Mouse (Mus musculus): ENCODE data around the gene Mphosph10.

Gene Mphosph10

GRCm38 (mm10) chr7:64392122-64392818 is at the start of gene Mphosph10, which contains the start of gene Mcee:
TSS of gene Mphosph10 (minus strand) at chr7:64392268.
TSS of gene Mcee (plus strand) at chr7:64392607.
- peak; percentile 98 for DNase-seq

DNA sequence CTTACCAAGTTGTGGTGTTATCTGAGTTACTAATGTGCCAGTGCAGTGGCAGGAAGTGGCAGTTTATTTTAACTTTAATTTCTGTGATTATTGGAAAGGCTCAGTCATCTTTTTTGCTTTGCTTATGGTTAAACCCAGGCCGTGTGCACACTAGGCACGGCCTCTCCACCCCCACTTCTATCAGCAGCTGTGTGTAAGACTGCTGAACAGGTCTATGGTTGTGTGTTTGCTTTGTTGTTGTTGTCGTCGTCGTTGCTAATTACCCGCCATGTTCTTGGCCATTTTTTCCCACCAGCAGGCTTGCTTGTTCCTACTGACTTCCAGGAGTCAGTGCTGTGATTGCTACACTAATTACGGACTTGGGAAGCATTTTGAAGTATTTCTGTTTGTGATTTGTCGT is 48.5 kb upstream of the Mphosph10 start:
- DNase-seq: no peak

DNA sequence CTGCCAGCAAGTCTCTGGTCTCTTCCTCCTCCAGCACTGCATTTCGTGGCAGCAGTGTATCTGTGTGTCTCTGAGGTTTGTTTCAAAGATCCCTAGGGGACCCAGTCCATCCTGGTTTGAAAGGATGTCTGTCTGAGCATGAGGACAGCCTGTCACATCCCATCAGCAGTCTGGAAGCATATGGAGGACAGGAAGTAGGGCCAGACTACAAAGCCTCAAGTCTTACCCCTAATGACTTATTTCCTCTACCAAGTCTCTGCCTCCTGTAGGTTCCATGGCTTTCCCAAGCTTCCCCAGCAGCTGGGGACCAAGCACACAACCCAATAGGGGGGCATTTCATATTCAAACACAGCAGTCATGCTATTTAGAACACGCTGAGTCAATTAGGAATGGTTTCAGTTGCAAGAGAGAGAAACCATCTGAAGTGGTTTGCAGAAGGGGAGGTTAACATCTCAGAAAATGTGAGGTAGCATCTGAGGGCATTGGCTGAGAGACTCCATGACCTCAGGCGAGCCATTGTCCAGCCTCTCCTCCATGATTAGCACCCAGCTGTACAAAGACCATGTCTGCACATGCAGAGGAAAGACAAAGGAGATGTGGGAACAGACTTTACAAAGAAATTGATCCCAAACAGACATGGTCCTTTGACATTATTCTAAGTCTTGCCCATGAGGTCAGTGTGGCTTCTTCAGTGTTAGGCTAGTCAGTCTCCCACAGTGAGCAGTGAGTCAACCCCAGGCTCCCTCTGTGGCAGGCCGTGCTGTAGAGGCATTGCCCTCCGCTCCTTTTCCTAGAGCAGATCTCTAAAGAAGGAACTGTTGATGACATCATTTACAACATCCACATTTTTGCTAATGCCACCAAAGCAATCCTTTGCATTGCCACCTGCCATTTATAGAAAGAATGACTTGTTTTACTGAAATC is 47.8 kb upstream of the Mphosph10 start:
- no peak for DNase-seq

DNA sequence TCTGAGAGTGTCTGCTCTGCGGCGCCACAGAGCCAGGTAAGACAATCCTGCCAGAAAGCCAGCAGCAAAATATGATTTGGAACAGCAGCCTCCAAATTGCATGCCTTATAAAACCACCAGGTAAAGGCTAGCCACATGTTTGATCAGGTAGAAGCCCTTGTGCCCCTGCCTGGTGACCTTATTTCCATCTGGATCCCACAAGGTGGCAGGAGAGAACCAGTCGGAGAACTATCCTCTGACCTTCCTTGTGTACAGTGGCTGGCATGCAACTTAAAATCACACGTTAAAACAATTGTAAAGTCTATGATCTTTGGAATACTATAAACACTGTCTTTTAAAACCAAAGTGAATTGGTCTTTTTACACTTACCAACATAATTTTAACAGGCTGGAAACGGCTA is 32.8 kb upstream of the Mphosph10 start:
- peak; percentile 6 for DNase-seq

DNA sequence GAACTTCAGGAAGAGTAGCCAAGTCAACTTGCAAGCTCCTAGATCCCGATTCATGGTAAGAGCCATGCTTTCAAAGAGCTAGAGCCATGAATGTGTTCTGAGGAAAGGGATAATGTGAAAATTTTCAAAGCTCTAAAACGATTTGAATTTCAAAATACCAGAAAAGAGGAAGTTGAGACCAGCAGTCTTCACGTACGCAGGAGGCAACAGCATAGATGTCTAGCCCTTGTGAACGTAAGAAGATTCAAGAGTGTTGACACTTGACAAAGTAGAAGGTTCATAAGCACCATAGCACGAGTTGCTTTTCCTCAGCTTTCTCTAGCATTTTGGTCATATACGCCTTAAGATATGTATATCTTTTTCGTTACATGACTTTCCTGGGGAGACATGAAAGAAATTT is 11.9 kb upstream of the Mphosph10 start:
- DNase-seq: no peak

- DNase-seq: no peak
Measured at GRCm38 (mm10) chr7:64402452-64402851, 10.4 kb upstream of the Mphosph10 start.

GRCm38 (mm10) chr7:64400725-64401124 is 8.7 kb upstream of the Mphosph10 start:
- no peak for DNase-seq

GRCm38 (mm10) chr7:64392819-64393151 is 717 bp upstream of the Mphosph10 start:
- DNase-seq: no peak

- DNase-seq: peak; percentile 11
Measured at GRCm38 (mm10) chr7:64391479-64391878, 589 bp downstream of the Mphosph10 start.

GRCm38 (mm10) chr7:64373830-64374562 is 18.1 kb downstream of the Mphosph10 start, which contains the start of gene Fan1:
TSS of gene Fan1 (minus strand) at chr7:64374095.
- DNase-seq: peak; percentile 89

- DNase-seq: no peak
Measured at GRCm38 (mm10) chr7:64373147-64373829, 18.8 kb downstream of the Mphosph10 start.

DNA sequence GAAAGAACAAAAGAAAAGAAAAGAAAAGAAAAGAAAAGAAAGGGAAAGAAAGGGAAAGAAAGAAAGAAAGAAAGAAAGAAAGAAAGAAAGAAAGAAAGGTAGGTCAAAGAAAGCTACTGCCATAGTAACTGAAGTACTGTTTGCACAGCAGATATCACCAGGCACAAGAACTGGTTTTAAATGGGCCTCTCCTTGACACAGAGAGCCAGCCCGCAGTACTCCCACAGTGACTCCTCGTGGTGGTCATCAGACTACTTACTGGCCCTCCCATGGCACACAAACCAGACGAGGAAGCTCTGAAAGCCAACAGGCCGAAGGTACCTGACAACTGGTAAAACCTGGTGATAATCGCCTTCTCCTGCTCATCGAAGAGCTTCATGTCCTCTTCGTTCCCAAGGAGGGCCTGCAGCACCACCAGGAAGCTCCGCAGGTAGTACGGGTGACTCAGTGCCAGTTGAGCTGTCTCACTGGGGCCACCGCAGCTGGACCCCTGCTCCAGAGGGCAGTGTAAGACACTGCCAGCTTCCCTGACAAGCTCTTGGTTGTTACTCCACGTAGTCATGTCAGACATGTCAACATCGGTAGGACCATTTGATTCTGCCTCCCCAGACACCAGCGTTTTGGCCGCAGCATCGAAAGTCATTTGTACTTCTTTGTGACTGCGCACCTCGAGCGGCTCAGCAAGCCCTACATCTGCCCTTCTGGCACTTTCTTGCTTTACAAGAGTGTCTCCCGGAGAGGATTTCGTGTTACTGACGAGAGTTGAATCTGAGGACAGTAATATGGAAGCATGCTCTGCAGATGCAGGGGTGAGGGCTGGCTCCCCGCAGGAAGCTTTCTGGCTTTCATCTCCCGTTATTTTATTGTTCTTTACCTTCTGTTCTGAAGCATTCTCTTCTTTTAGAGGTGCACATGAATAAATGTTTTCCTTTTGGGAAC is 19.9 kb downstream of the Mphosph10 start:
- DNase-seq: no peak

GRCm38 (mm10) chr7:64369841-64370240 is 22.2 kb downstream of the Mphosph10 start:
- DNase-seq: no peak

DNA sequence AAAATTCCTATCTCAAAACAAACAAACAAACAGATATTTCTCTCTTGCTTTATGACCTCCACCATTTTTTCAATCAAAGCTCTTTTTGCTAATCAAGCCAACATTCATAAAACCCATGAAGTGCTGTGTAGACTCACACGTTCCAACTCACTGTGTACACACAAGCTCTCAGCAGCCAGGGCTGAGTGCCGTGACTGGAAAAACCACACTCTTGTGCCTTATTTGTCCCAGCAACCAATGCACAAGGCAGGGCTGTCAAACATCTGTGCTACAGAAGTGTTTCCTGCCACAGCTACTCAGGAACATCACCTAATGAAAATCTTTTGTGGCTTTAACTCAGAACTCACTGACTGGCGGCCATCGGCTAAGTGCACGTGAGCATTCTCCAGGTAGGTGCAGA is 26.2 kb downstream of the Mphosph10 start:
- DNase-seq: no peak

GRCm38 (mm10) chr7:64360586-64360945 is 31.5 kb downstream of the Mphosph10 start:
- DNase-seq: no peak

DNA sequence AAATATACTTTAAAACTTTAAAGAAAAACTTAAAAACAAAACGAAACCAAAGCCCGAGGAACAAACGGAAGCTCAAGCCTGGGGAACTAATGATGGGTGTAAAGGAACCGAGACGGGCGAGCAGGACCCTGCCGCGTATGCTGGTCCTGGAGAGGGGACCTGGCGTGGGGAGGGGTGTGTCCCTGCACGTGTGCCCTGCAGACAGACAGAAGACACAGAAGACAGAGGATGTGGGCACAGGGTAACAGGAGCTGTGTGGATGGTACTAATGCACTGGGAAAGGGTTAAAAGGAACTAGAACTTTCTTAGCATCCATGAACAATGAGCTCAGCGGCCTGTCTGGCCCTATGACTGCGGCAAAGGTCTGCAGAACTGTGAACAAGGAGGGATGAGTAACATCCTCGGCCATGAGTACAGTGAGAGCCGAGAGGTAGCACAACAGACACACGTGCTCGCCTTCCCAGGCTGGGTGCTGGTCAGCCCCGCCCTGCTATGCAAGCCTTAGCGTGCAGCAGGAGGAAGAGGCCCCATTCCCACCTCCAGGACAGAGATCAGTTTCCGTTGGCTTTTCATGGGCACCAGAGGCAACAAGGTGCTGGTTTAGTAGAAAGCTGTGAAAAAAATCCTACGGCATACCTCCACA is 32.0 kb downstream of the Mphosph10 start:
- no peak for DNase-seq

DNA sequence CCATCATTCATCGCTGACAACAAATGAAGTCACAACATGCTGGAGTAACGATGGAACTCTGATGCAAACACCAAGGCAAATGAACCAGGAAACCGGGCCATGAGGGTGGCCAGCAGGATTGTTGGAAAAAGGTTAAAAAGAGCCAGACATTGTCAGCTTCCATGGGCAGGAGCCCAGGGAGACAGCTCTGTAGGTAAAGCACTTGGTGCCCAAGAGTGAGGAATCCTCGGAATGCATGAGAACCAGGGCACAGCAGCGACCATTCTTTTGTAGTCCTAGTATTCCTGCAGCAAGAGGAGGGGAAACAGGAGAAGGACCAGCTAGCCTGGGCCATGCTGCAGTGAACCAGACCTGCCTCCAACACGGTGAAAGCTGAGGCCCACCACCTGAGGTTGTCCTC is 33.4 kb downstream of the Mphosph10 start:
- no peak for DNase-seq

DNA sequence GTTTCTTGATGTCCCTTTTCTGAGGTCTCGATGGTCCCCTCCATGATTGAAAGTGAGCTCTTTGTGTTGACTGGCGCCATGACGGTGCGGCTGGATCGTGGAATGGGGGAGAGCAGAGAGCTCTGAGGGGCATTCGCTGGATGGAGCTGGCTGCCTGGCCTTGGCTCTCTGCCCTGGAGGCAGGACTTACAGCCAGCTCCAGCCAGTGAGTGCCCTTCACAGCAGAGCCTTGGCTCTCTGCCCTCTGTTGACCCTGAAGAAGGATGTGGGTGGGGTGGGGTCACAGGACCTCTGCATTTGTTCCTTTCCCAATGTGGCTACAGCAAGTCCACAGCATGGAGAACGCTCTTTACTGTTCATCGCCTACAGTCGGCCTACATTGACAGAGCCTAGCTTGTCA is 34.7 kb downstream of the Mphosph10 start:
- DNase-seq: peak; percentile 55

DNA sequence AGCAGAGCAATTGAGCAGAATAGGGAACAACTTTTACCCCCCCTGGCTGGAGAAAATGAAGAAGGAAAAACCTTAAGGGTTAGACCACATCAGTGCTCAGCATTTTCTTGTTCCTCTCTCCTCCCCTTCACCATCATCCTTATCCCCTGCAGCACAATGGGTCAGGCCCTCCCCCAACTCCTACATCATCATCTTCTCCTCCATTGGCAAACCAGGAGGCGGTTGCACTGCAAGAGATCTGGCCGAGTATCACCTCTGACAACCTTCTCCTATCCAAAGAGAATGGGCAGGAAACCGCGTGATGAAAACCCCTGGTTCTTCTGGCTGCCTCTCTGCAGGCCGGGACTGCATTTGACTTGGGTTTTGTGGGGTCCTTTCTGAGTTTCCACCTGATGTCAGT is 35.4 kb downstream of the Mphosph10 start:
- DNase-seq: no peak

GRCm38 (mm10) chr7:64354206-64354605 is 37.9 kb downstream of the Mphosph10 start:
- DNase-seq: no peak

GRCm38 (mm10) chr7:64351087-64351486 is 41.0 kb downstream of the Mphosph10 start:
- peak; percentile 17 for DNase-seq
